Comparison of ENCODE assay signal across 9 mouse cellular contexts in genomic region chr10:25145851-25146250, GRCm38 (mm10).
DNase-seq lines count a peak whose midpoint lies in the region; ATAC-seq lines count a peak whose summit lies in the region.
"Had no signal": no experiment of that assay in that cellular context is flagged by ENCODE, and none has a peak within 500 bp of the region (broad histone marks: within the 10 kb centered on the region; RNA-seq: fewer than 3 reads in every experiment).

No protein-coding gene starts in this region.

- H3K27ac ChIP-seq in forebrain, embryonic 12.5 days, result no peak overlapping the region
- H3K27ac ChIP-seq in forebrain, embryonic 11.5 days (ENCODE audit: low read depth, low read length), result no peak overlapping the region
- peak overlapping the region; percentile 17; the same call in 1 of the 2 replicates for H3K27ac ChIP-seq in midbrain, embryonic 10.5 days (replicated peaks)
- H3K27ac ChIP-seq in midbrain, embryonic 11.5 days (ENCODE audit: low read depth, low read length), result no peak overlapping the region
- H3K27ac ChIP-seq: neural tube, embryonic 12.5 days had no signal

- WGBS in forebrain, embryonic 12.5 days, result 79% methylated on average over 12 of the region's 12 CpGs
- 81% methylated on average over 12 of the region's 12 CpGs for WGBS in forebrain, embryonic 11.5 days
- WGBS in midbrain, embryonic 10.5 days, result 83% methylated on average over 12 of the region's 12 CpGs
- 79% methylated on average over 12 of the region's 12 CpGs for WGBS in midbrain, embryonic 11.5 days

- peak overlapping the region; percentile 15; the same call in 1 of the 2 replicates for H3K4me2 ChIP-seq in forebrain, embryonic 12.5 days
- H3K4me2 ChIP-seq in forebrain, embryonic 11.5 days (ENCODE audit: low read depth, low read length, severe bottlenecking), result no peak overlapping the region
- no peak overlapping the region; the same call in 1 of the 2 replicates for H3K4me2 ChIP-seq in midbrain, embryonic 11.5 days
- H3K4me2 ChIP-seq: neural tube, embryonic 12.5 days had no signal

- no peaks in the 10 kb centered on the region for H3K36me3 ChIP-seq in forebrain, embryonic 12.5 days (replicated peaks)
- no peaks in the 10 kb centered on the region for H3K36me3 ChIP-seq in forebrain, embryonic 11.5 days (ENCODE audit: control insufficient read depth, insufficient read depth, low read length)
- H3K36me3 ChIP-seq in midbrain, embryonic 10.5 days, result no peaks in the 10 kb centered on the region
- no peaks in the 10 kb centered on the region for H3K36me3 ChIP-seq in midbrain, embryonic 11.5 days (ENCODE audit: control insufficient read depth, insufficient read depth, low read length)
- H3K36me3 ChIP-seq: neural tube, embryonic 12.5 days had no signal

- no peak for DNase-seq in forebrain, embryonic 11.5 days (ENCODE audit: low spot score)
- DNase-seq in midbrain, embryonic 10.5 days (ENCODE audit: low spot score), result no peak
- DNase-seq in midbrain, embryonic 11.5 days (ENCODE audit: low spot score, missing footprints), result no peak
- DNase-seq in left cerebral cortex, postnatal 36 days (ENCODE audit: low spot score in 2 of 2), result peak; percentile 64 to 69
- peak; percentile 53 for DNase-seq in testis, postnatal 10 days (ENCODE audit: low spot score)
- DNase-seq in embryo, embryonic 10.5 days (ENCODE audit: low spot score), result no peak
- no peak for DNase-seq in spleen, postnatal 36 days (ENCODE audit: low spot score in 2 of 2)

- intact Hi-C loops in left cerebral cortex, postnatal 36 days (cut with DNase I), result loop anchor here (5.0 to 10.0 kb wide), 2 partner anchors 144 to 181 kb away; no protein-coding TSS in a partner anchor

- peaks cover 3% of the 10 kb centered on the region; the same call in 1 of the 2 replicates for H3K4me1 ChIP-seq in forebrain, embryonic 12.5 days
- H3K4me1 ChIP-seq in forebrain, embryonic 11.5 days (replicated peaks; ENCODE audit: control insufficient read depth, insufficient read depth, low read length), result 0 out of 2 replicates have a peak, but pooled peaks cover under 1% of the 10 kb centered on the region
- H3K4me1 ChIP-seq in midbrain, embryonic 10.5 days, result peaks cover 10% of the 10 kb centered on the region
- no peaks in the 10 kb centered on the region for H3K4me1 ChIP-seq in midbrain, embryonic 11.5 days (ENCODE audit: control insufficient read depth, insufficient read depth, low read length)
- H3K4me1 ChIP-seq: neural tube, embryonic 12.5 days had no signal

- peaks cover 25% of the 10 kb centered on the region for H3K27me3 ChIP-seq in forebrain, embryonic 12.5 days
- peaks cover 13% of the 10 kb centered on the region; the same call in 1 of the 2 replicates for H3K27me3 ChIP-seq in forebrain, embryonic 11.5 days (ENCODE audit: control insufficient read depth, insufficient read depth, low read length)
- peaks cover 5% of the 10 kb centered on the region; the same call in 1 of the 2 replicates for H3K27me3 ChIP-seq in midbrain, embryonic 10.5 days (ENCODE audit: low read depth, poor library complexity, severe bottlenecking)
- H3K27me3 ChIP-seq in midbrain, embryonic 11.5 days (ENCODE audit: control insufficient read depth, insufficient read depth, low read length), result no peaks in the 10 kb centered on the region
- H3K27me3 ChIP-seq: neural tube, embryonic 12.5 days had no signal

- H3K4me3 ChIP-seq in forebrain, embryonic 12.5 days (replicated peaks), result no peak overlapping the region
- no peak overlapping the region for H3K4me3 ChIP-seq in forebrain, embryonic 11.5 days (ENCODE audit: low read depth, low read length)
- no peak overlapping the region for H3K4me3 ChIP-seq in midbrain, embryonic 10.5 days
- no peak overlapping the region for H3K4me3 ChIP-seq in midbrain, embryonic 11.5 days (ENCODE audit: low read depth, low read length)
- H3K4me3 ChIP-seq: neural tube, embryonic 12.5 days had no signal

- no peaks in the 10 kb centered on the region for H3K9me3 ChIP-seq in forebrain, embryonic 12.5 days
- no peaks in the 10 kb centered on the region for H3K9me3 ChIP-seq in forebrain, embryonic 11.5 days (ENCODE audit: control insufficient read depth, low read length)
- no peaks in the 10 kb centered on the region for H3K9me3 ChIP-seq in midbrain, embryonic 10.5 days (replicated peaks)
- H3K9me3 ChIP-seq in midbrain, embryonic 11.5 days (ENCODE audit: control insufficient read depth, low read length), result no peaks in the 10 kb centered on the region
- H3K9me3 ChIP-seq: neural tube, embryonic 12.5 days had no signal

- H3K9ac ChIP-seq in forebrain, embryonic 12.5 days, result no peak overlapping the region
- H3K9ac ChIP-seq in forebrain, embryonic 11.5 days (ENCODE audit: low read length), result no peak overlapping the region
- H3K9ac ChIP-seq in midbrain, embryonic 11.5 days (ENCODE audit: low read length), result no peak overlapping the region
- H3K9ac ChIP-seq: neural tube, embryonic 12.5 days had no signal

- no peak for ATAC-seq in forebrain, embryonic 12.5 days (ENCODE audit: low FRiP score)
- no peak for ATAC-seq in forebrain, embryonic 11.5 days (replicated peaks; ENCODE audit: low FRiP score)
- no peak for ATAC-seq in midbrain, embryonic 11.5 days (ENCODE audit: low FRiP score)

Comparison
In these comparisons a context has a peak if more than half of its experiments do, and no peak if none do; other contexts are left out.
1. DNase-seq: peak in left cerebral cortex, postnatal 36 days (2 of 2) and testis, postnatal 10 days (single experiment); none in forebrain, embryonic 11.5 days (single experiment), midbrain, embryonic 10.5 days (single experiment), midbrain, embryonic 11.5 days (single experiment), embryo, embryonic 10.5 days (single experiment) and spleen, postnatal 36 days (0 of 2).